Mouse (Mus musculus) adipocyte (in vitro differentiated cells): Measurements from ENCODE around the gene Ttpal.
"Not testable (repeated sequence)": the region's sequence is repeated elsewhere in the genome, so short reads cannot be mapped to it uniquely, and the experiment has no call there.

Experiments
- DNase-seq: peaks from one replicate; pipeline ENCODE4 v3.0.0-alpha.2; 2016; ENCODE audit warnings: low spot score

Gene Ttpal

GRCm38 (mm10) chr2:163631223-163631622 lies 29.1 kb downstream of the Ttpal start:
- no peak for DNase-seq

- DNase-seq: no peak
Observed at GRCm38 (mm10) chr2:163631715-163632114, 29.6 kb downstream of the Ttpal start.

GRCm38 (mm10) chr2:163634211-163634610 lies 32.1 kb downstream of the Ttpal start:
- no peak for DNase-seq

GRCm38 (mm10) chr2:163636057-163636456 lies 33.9 kb downstream of the Ttpal start:
- no peak for DNase-seq

GRCm38 (mm10) chr2:163637655-163638266 lies 35.6 kb downstream of the Ttpal start:
- DNase-seq: no peak

- peak; percentile 61 for DNase-seq
Observed at GRCm38 (mm10) chr2:163640493-163640892, 38.4 kb downstream of the Ttpal start.

GRCm38 (mm10) chr2:163641681-163642080 lies 39.6 kb downstream of the Ttpal start:
- no peak for DNase-seq

GRCm38 (mm10) chr2:163642685-163643575 lies 40.8 kb downstream of the Ttpal start:
- DNase-seq: no peak

- no peak for DNase-seq
Observed at GRCm38 (mm10) chr2:163643576-163643971, 41.5 kb downstream of the Ttpal start.

- DNase-seq: peak; percentile 44
Observed at GRCm38 (mm10) chr2:163644047-163644446, 41.9 kb downstream of the Ttpal start.

GRCm38 (mm10) chr2:163644575-163645385 lies 42.7 kb downstream of the Ttpal start, which contains the start of gene Serinc3:
TSS of gene Serinc3 (minus strand) at chr2:163645131.
- peak; percentile 99 for DNase-seq

- no peak for DNase-seq
Observed at GRCm38 (mm10) chr2:163645700-163646460, 43.8 kb downstream of the Ttpal start.

- DNase-seq: no peak
Observed at GRCm38 (mm10) chr2:163646461-163647080, 44.5 kb downstream of the Ttpal start.

GRCm38 (mm10) chr2:163655699-163656098 lies 53.6 kb downstream of the Ttpal start:
- not testable (repeated sequence) for DNase-seq

GRCm38 (mm10) chr2:163657486-163657885 lies 55.4 kb downstream of the Ttpal start:
- DNase-seq: no peak

- DNase-seq: peak; percentile 82
Observed at GRCm38 (mm10) chr2:163657975-163658886, 56.1 kb downstream of the Ttpal start, which contains the start of gene Pkig. TSS of gene Pkig (plus strand) at chr2:163658386.

- peak; percentile 84 for DNase-seq
Observed at GRCm38 (mm10) chr2:163658941-163659340, 56.8 kb downstream of the Ttpal start.

GRCm38 (mm10) chr2:163659431-163659830 lies 57.3 kb downstream of the Ttpal start:
- DNase-seq: no peak

- no peak for DNase-seq
Observed at GRCm38 (mm10) chr2:163660103-163660701, 58.1 kb downstream of the Ttpal start.
